Mouse (Mus musculus) inflammation-experienced regulatory T-cells, adult 16 weeks (primary cell): ENCODE measurements around the gene 2200002J24Rik. TPM values are rescaled to one million over a fixed set of nuclear protein-coding genes. Genes with fewer than 3 reads are reported as not detected.

Experiments
- polyA plus RNA-seq: library from polyadenylated mRNA; unstranded; fragments of 100-300 nt; shearing (Covaris generic); gene quantifications from one replicate; pipeline ENCODE4 v1.2.1, GENCODE M21; 2017

2200002J24Rik gene
- not detected for polyA plus RNA-seq

GRCm38 (mm10) chr7:30698589-30698988, at the start of gene 2200002J24Rik:
Gene 2200002J24Rik (plus strand): TSS chr7:30698926.

DNA sequence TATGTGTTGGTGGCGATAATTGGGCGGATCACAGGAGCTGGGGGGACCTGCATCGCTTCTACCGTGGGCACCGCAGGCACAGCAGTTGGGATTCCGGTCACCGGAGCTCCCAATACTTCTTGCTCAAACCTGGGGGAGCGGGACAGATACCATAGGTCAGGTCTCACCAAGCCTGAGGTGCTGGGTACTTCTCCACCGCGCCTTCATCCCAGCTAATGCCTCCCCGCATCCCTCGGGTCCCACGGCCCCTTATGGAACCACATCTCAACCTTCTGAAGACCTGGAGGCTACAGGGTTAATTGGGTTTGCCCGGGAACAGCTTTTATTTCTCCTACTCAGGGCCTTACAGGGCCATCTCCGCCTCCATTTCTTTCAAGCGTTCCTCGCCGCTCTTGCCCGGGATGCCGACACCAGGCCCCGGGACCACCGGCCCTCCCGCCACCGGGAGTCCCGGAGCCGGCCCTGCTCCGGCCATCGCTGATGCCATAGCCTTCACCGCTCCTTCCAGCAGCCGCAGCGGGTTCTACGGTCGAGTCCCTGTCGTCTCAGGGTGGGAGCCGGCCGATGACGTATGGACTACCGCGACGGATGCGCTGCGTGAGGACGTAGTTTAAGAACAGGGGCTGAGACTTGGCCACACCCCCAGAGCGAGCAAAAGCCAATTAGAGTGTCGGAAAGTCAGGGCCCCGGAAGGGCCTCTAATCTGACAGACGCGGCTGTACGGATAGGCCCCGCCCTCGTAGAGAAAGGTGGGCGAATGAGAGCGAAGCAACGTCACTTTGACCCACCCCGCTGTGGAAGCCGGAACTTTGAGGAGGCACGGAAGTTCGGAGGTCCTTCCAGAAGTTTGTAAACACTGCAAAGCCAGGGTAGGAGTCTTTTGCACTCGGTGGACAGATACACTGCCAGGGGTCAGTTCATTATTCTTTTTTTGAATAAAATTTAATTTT, 48.9 kb upstream of the 2200002J24Rik start, which contains the start of gene Rbm42:
TSS of gene Rbm42 (minus strand) at position 727 of the 950 bp plus-strand sequence.

DNA sequence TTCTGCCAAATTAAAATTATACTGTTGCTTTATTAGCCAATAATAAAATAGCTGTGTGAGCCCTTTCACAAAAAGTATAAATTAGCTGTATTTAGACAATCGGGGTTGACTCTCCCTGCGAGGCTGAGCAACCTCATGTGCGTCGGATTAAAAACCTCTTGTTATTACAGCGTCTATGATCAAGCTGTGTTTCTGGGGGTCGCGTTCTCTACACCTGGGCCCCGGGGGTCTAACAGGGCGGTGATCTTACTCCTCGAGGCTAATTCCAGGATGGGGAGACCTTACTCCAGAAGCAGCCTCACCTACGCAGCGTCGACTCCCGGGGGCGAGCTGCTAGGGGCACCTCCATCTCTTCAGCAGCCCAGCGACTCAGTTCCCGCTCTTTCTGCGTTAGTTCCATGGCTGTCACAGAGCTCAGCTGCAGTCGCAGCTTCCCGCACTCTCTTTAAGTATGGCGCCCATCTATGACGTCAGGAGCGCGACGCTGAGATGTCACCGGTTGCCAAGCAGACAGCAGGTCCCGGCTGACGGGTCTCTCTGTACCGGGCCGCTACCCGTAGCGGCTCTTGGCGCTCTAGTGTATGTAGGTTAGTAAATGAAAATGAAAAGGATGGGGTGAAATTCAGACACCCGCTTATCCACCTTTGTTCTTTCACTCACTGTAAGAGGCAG, 34.1 kb upstream of the 2200002J24Rik start, which contains the start of gene Haus5:
TSS of gene Haus5 (minus strand) at position 466 of the 672 bp plus-strand sequence.

GRCm38 (mm10) chr7:30671480-30671879, 27.2 kb upstream of the 2200002J24Rik start, which contains the start of gene Pmis2:
Gene Pmis2 (minus strand): TSS chr7:30671605.

DNA sequence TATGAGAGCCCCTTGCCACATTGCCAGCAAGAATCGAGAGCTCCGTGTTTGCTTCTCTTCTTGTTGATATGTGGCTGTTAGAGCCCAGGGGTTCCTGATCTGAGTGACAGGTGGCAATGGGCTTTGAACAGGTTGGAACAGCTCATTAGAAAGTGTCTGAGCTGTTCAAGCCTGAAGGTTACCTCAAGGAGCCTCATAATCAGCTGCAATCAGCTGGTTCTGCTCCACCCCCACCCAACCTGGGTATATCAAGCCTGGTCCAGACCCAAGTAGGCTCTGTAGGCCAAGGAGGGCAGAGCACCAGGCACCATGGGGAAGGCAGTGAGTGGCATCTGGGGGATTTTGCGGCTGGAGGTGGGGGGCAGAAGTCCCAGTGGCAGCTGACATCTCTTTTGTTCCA, 13.2 kb downstream of the 2200002J24Rik start, which contains the start of gene Atp4a:
TSS of gene Atp4a (plus strand) at position 268 of the 400 bp plus-strand sequence.

GRCm38 (mm10) chr7:30729396-30730063, 30.8 kb downstream of the 2200002J24Rik start, which contains the start of gene Tmem147:
Gene Tmem147 (minus strand): TSS chr7:30729540.

DNA sequence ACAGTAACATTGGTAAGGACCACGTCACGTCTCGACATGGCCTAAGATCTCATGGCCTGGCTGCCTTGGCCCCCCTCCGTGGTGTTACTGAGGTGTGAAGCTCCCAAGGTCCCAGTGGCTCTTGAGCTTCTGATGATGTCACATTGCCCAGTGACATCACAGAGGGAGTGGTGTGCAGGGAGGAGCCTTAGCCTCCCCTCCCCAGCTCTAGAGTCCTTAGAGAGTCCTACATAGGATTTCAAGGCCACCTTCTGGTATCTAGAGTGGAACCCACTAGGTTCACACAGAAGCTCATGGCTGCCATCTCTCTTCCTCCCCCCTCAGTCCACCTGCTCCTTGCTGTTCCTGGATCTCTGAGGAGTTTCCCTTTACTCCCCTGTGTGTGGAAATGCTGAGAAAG, 44.9 kb downstream of the 2200002J24Rik start, which contains the start of gene Gapdhs:
TSS of gene Gapdhs (minus strand) at position 65 of the 400 bp plus-strand sequence.

Other genes starting within 250 kb of the 2200002J24Rik start
- gene Kirrel2, start 241.2 kb upstream of the 2200002J24Rik start, polyA plus RNA-seq = not detected
- gene Nphs1, start 240.6 kb upstream of the 2200002J24Rik start, polyA plus RNA-seq = not detected
- not detected for gene Prodh2, start 205.3 kb upstream of the 2200002J24Rik start, polyA plus RNA-seq
- gene Arhgap33, start 163.9 kb upstream of the 2200002J24Rik start, polyA plus RNA-seq = 1.5 TPM
- 3.7 TPM for gene Hspb6, start 146.7 kb upstream of the 2200002J24Rik start, polyA plus RNA-seq
- gene Proser3, start 146.6 kb upstream of the 2200002J24Rik start, polyA plus RNA-seq = 10.8 TPM
- gene Lin37, start 139.1 kb upstream of the 2200002J24Rik start, polyA plus RNA-seq = 102 TPM
- 47.4 TPM for gene U2af1l4, start 135.6 kb upstream of the 2200002J24Rik start, polyA plus RNA-seq
- gene Gm49396, start 135.6 kb upstream of the 2200002J24Rik start, polyA plus RNA-seq = 122 TPM
- gene Psenen, start 135.3 kb upstream of the 2200002J24Rik start, polyA plus RNA-seq = 244 TPM
- gene Igflr1, start 133.5 kb upstream of the 2200002J24Rik start, polyA plus RNA-seq = 235 TPM
- gene Kmt2b, start 110.2 kb upstream of the 2200002J24Rik start, polyA plus RNA-seq = 10.1 TPM
- 19.2 TPM for gene Zbtb32, start 100.0 kb upstream of the 2200002J24Rik start, polyA plus RNA-seq
- 0.82 TPM for gene Upk1a, start 86.1 kb upstream of the 2200002J24Rik start, polyA plus RNA-seq
- gene Cox6b1, start 72.8 kb upstream of the 2200002J24Rik start, polyA plus RNA-seq = 664 TPM
- gene Etv2, start 63.1 kb upstream of the 2200002J24Rik start, polyA plus RNA-seq = not detected
- 224 TPM for gene Rbm42, start 48.6 kb upstream of the 2200002J24Rik start, polyA plus RNA-seq
- gene Haus5, start 33.9 kb upstream of the 2200002J24Rik start, polyA plus RNA-seq = 41.2 TPM
- not detected for gene Pmis2, start 27.3 kb upstream of the 2200002J24Rik start, polyA plus RNA-seq
- not detected for gene Atp4a, start 13.3 kb downstream of the 2200002J24Rik start, polyA plus RNA-seq
- 117 TPM for gene Tmem147, start 30.6 kb downstream of the 2200002J24Rik start, polyA plus RNA-seq
- 0.37 TPM for gene Gapdhs, start 44.8 kb downstream of the 2200002J24Rik start, polyA plus RNA-seq
- 1.3 TPM for gene Sbsn, start 52.5 kb downstream of the 2200002J24Rik start, polyA plus RNA-seq
- not detected for gene Dmkn, start 64.8 kb downstream of the 2200002J24Rik start, polyA plus RNA-seq
- not detected for gene Krtdap, start 89.0 kb downstream of the 2200002J24Rik start, polyA plus RNA-seq
- not detected for gene Ffar2, start 124.8 kb downstream of the 2200002J24Rik start, polyA plus RNA-seq
- gene Ffar3, start 157.3 kb downstream of the 2200002J24Rik start, polyA plus RNA-seq = not detected
- gene Ffar1, start 162.6 kb downstream of the 2200002J24Rik start, polyA plus RNA-seq = 0.24 TPM
- gene Cd22, start 181.4 kb downstream of the 2200002J24Rik start, polyA plus RNA-seq = 24.5 TPM
- gene Mag, start 215.9 kb downstream of the 2200002J24Rik start, polyA plus RNA-seq = 0.12 TPM
- not detected for gene Hamp2, start 225.8 kb downstream of the 2200002J24Rik start, polyA plus RNA-seq
- not detected for gene Hamp, start 245.1 kb downstream of the 2200002J24Rik start, polyA plus RNA-seq